8 mouse cellular contexts compared by ENCODE assay signal in genomic region chr8:120071684-120072083, GRCm38 (mm10). TPM values are rescaled to one million over a fixed set of nuclear protein-coding genes. Genes with fewer than 3 reads are reported as not detected.
A peak's percentile ranks its signal among the peaks of the same experiment; 100 is the strongest.
DNase-seq lines count a peak whose midpoint lies in the region; ATAC-seq lines count a peak whose summit lies in the region.

No protein-coding gene starts in this region.

- H3K4me1 ChIP-seq in embryonic facial prominence, embryonic 11.5 days (ENCODE audit: control insufficient read depth, insufficient read depth, low read length), result peaks cover 2% of the 10 kb centered on the region; the same call in 1 of the 2 replicates
- peaks cover 6% of the 10 kb centered on the region for H3K4me1 ChIP-seq in limb, embryonic 11.5 days (ENCODE audit: control insufficient read depth, insufficient read depth, low read length)
- peaks cover 4% of the 10 kb centered on the region; the same call in 1 of the 2 replicates for H3K4me1 ChIP-seq in midbrain, embryonic 15.5 days

- ATAC-seq in embryonic facial prominence, embryonic 11.5 days (replicated peaks; ENCODE audit: insufficient number of reproducible peaks, low FRiP score, low TSS enrichment, low read depth), result peak; percentile 58
- ATAC-seq in limb, embryonic 11.5 days (ENCODE audit: insufficient number of reproducible peaks, low FRiP score, low TSS enrichment, low read depth), result no peak
- ATAC-seq in midbrain, embryonic 15.5 days (replicated peaks), result peak; percentile 50; the same call in 1 of the 2 replicates

- H3K4me3 ChIP-seq in embryonic facial prominence, embryonic 11.5 days (ENCODE audit: low read depth, low read length), result no peak overlapping the region
- H3K4me3 ChIP-seq in limb, embryonic 11.5 days (ENCODE audit: low read depth, low read length), result no peak overlapping the region
- H3K4me3 ChIP-seq in midbrain, embryonic 15.5 days, result no peak overlapping the region

- H3K27ac ChIP-seq in embryonic facial prominence, embryonic 11.5 days (replicated peaks; ENCODE audit: low read depth, low read length), result no peak overlapping the region
- H3K27ac ChIP-seq in limb, embryonic 11.5 days (replicated peaks; ENCODE audit: low read depth, low read length), result no peak overlapping the region
- H3K27ac ChIP-seq in midbrain, embryonic 15.5 days, result no peak overlapping the region

- no peaks in the 10 kb centered on the region for H3K9me3 ChIP-seq in embryonic facial prominence, embryonic 11.5 days (replicated peaks; ENCODE audit: control insufficient read depth, low read length)
- H3K9me3 ChIP-seq in limb, embryonic 11.5 days (ENCODE audit: control insufficient read depth, low read length), result no peaks in the 10 kb centered on the region
- H3K9me3 ChIP-seq in midbrain, embryonic 15.5 days, result no peaks in the 10 kb centered on the region

- WGBS in embryonic facial prominence, embryonic 11.5 days, result 26% methylated on average over 4 of the region's 4 CpGs
- WGBS in limb, embryonic 11.5 days, result 26% methylated on average over 4 of the region's 4 CpGs
- 29% methylated on average over 4 of the region's 4 CpGs for WGBS in midbrain, embryonic 15.5 days

- no peak overlapping the region for H3K4me2 ChIP-seq in embryonic facial prominence, embryonic 11.5 days (ENCODE audit: low read depth, low read length)
- H3K4me2 ChIP-seq in limb, embryonic 11.5 days (ENCODE audit: low read depth, severe bottlenecking), result no peak overlapping the region
- no peak overlapping the region for H3K4me2 ChIP-seq in midbrain, embryonic 15.5 days

- no peaks in the 10 kb centered on the region for H3K36me3 ChIP-seq in embryonic facial prominence, embryonic 11.5 days (replicated peaks; ENCODE audit: control insufficient read depth, insufficient read depth, low read depth, low read length)
- H3K36me3 ChIP-seq in limb, embryonic 11.5 days (ENCODE audit: control insufficient read depth, insufficient read depth, low read length), result no peaks in the 10 kb centered on the region
- no peaks in the 10 kb centered on the region for H3K36me3 ChIP-seq in midbrain, embryonic 15.5 days (replicated peaks)

- no peaks in the 10 kb centered on the region; the same call in 1 of the 2 replicates for H3K27me3 ChIP-seq in embryonic facial prominence, embryonic 11.5 days (ENCODE audit: control insufficient read depth, insufficient read depth, low read length)
- H3K27me3 ChIP-seq in limb, embryonic 11.5 days (ENCODE audit: control insufficient read depth, insufficient read depth, low read length), result no peaks in the 10 kb centered on the region
- no peaks in the 10 kb centered on the region for H3K27me3 ChIP-seq in midbrain, embryonic 15.5 days (replicated peaks)

- peak; percentile 65 for DNase-seq in A20 (ENCODE audit: low read depth, low spot score)
- peak; percentile 86 to 87 for DNase-seq in adrenal gland, postnatal 36 days
- DNase-seq in embryonic facial prominence, embryonic 11.5 days (ENCODE audit: low spot score), result peak; percentile 89
- peak; percentile 81 to 94 for DNase-seq in heart, adult 18-20 months
- peak; percentile 65 to 89 for DNase-seq in kidney, adult 8-10 months
- DNase-seq in limb, embryonic 11.5 days (ENCODE audit: low spot score), result peak; percentile 91
- peak; percentile 71 to 81 for DNase-seq in spleen, postnatal 10 days (ENCODE audit: low spot score in 2 of 2)

- H3K9ac ChIP-seq in embryonic facial prominence, embryonic 11.5 days (replicated peaks; ENCODE audit: low read length), result no peak overlapping the region
- H3K9ac ChIP-seq in limb, embryonic 11.5 days (ENCODE audit: low read length), result no peak overlapping the region
- no peak overlapping the region for H3K9ac ChIP-seq in midbrain, embryonic 15.5 days

RNA-seq across cellular contexts. Expression of gene Zdhhc7, which starts 29.6 kb away (rescaled TPM):
- 10 to 100 TPM; 40.3 to 55.6 TPM for total RNA-seq in adrenal gland, postnatal 36 days (2021)
- polyA plus RNA-seq in embryonic facial prominence, embryonic 11.5 days (2014; fragmentation: Nextera tagmentation; extraction: Ambion mirVana), result 23.8 and 23.9 TPM in 2 replicates
- total RNA-seq in heart, adult 18-20 months (2021), result 10 to 100 TPM; 36.6 to 38.6 TPM
- 22.7 and 24.6 TPM in 2 replicates for polyA plus RNA-seq in limb, embryonic 11.5 days (2014; fragmentation: Nextera tagmentation; extraction: Ambion mirVana)
- polyA plus RNA-seq in midbrain, embryonic 15.5 days (2015; fragmentation: Nextera tagmentation; extraction: Ambion mirVana), result 31.3 and 33.8 TPM in 2 replicates

RNA-seq across cellular contexts. Expression of gene 6430548M08Rik, which starts 42.3 kb away (rescaled TPM):
- total RNA-seq in adrenal gland, postnatal 36 days (2021), result 100 to 1,000 TPM in 1 of 2 experiments, 10 to 100 TPM in 1; 77.7 to 152 TPM
- polyA plus RNA-seq in embryonic facial prominence, embryonic 11.5 days (2014; fragmentation: Nextera tagmentation; extraction: Ambion mirVana), result 2.8 and 6.4 TPM in 2 replicates
- 10 to 100 TPM; 15.1 to 19.3 TPM for total RNA-seq in heart, adult 18-20 months (2021)
- polyA plus RNA-seq in limb, embryonic 11.5 days (2014; fragmentation: Nextera tagmentation; extraction: Ambion mirVana), result 1.8 and 2.3 TPM in 2 replicates
- 33.6 and 35.7 TPM in 2 replicates for polyA plus RNA-seq in midbrain, embryonic 15.5 days (2015; fragmentation: Nextera tagmentation; extraction: Ambion mirVana)
